Mouse (Mus musculus) common myeloid progenitor, adult 5-6 weeks (primary cell): ENCODE data around the gene Sync. TPM values are rescaled to one million over a fixed set of nuclear protein-coding genes. Genes with fewer than 3 reads are reported as not detected.

Source experiments
- ATAC-seq: replicated peaks from 2 replicates; pipeline ENCODE4 v1.8.0; 2016; ENCODE audit warnings: low read depth, mild to moderate bottlenecking, moderate TSS enrichment, inconsistent platforms; ENCODE audit not compliant: poor library complexity, severe bottlenecking
- total RNA-seq: library from RNA; stranded (forward); fragments of 200-1000, 187-1606 nt; gene quantifications from 2 replicates; pipeline ENCODE4 v1.2.3, GENCODE M21; 2017

The Sync gene
- total RNA-seq, 1 experiment from 2014 or later: not detected

DNA sequence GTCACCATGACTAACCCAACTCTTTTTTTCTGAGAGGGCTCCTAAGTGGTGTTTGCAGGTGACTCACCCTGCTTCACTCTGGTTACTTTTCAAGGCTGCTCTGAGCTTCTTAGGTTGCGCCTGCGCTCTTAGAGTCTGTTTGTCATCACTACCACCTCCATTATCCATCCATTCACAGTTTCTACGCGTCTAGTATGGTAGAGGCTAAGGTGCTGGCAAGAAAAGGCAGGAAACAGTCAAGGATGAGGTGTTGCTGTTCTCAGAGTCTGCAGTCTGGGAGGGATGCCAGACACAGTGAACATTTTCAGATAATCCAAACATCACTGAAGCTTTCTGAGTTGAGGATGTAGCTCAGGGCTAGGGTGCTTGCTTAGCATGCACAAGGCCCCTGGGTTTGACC is 10.3 kb downstream of the Sync start:
- ATAC-seq: no peak

DNA sequence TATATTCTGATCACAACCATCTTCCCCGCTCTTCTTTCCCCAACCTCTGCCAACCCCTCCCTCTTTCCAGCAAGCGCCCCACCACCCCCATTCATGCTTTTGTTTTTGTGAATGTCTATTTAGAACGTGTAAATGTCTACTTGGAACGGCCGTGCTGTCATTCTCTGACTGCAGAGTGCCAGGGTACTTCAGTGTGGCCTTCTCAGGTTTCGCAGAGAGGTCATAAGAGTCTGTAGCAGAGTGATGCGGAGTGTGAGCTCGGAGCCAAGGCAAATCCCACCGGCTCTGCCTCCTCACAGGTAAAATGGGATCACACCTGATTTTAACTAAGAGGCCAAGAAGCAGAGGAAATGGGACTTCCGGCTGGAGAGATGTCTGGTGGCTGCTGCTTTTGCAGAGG is 11.7 kb downstream of the Sync start:
- no peak for ATAC-seq

DNA sequence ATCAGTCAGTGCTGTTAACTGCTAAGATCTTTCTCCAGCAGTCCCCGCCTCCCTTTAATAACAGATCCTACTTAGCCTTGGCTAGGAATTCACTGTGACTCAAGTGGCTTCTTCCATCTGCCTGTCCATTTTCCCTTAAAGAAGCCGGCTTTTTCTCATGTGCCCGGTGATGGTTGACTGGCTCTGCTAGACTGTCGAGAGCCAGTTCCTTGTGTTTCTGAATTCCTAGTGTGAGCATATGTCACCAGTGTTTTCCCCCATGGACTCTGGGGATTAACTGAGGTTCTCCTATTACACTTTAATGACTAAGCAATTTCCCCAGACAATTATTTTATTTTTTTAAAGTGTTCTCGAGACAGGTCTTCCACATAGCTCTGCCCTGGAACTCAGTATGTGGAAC is 16.0 kb downstream of the Sync start:
- ATAC-seq: no peak

DNA sequence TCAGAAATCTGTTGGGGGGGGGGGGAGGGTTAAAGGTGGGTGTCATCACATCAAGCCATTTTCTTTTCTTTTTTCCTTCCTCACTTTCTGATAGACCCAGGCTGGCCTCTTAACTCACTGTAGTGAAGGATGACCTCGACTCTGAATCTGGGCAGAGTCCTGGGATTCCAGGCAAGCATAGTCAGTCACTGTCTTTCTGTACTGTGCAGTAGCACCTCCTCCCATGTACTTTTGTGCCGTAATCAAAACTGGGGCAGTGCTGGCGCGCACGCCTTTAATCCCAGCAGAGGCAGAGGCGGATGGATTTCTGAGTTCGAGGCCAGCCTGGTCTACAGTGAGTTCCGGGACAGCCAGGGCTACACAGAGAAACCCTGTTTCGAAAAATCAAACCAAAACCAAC is 16.4 kb downstream of the Sync start:
- no peak for ATAC-seq

DNA sequence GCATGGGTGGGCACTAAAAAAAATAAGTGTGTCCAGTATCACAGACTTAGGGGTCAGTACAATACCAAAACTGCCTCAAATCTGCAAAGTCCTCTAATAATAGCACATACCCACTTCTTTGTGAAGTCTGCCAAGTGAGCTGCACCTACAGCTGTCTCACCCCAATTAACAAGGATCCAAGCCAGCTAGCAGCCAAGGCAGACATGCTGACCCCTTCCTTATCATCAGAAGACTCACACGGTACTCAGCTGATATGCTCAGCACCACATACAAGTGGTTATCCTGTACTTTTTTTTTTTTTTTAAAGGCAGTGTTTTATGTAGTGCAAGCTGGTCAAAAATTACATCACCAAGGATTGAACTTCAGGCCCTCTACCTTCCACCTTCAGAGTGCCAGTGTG is 16.9 kb downstream of the Sync start:
- ATAC-seq: peak; percentile 39; the same call in 1 of the 2 replicates

DNA sequence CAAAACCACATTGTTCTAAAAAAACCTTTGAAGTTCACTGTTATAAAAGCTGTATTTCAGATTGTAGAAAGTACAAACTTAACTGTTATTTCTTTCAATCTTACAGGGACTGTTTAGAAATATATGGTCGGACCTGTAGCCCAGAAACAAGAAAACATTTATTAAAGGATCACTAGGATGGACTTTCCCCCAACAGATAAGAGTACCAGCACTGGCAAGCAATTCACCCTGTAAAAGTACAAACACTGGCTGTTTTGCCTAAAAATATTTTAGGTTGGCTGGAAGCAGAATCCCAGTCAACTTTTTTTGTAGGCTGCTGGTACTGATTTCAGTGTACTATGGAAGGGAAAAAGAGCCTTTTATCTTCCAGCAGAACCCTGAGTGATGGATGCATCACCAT is 20.5 kb downstream of the Sync start:
- no peak for ATAC-seq

DNA sequence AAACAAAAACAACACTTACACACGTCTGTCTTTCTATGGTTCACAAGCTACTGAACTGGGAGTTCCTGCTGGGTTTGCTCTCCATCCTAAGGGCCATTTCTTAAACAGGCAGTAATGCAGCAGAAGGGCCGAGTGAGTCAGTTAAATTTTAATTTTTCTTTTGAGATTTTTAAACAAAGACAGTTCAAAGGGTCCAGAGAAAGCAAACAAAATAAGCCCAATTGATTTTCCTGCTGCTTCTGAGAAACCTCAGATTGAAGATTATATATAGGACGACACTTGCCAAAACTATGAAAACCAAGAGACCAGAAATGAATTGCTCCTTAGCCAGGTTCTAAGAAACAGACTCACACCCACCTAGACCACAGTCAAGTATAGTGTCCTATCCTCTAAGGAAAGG is 26.5 kb downstream of the Sync start:
- ATAC-seq: no peak

DNA sequence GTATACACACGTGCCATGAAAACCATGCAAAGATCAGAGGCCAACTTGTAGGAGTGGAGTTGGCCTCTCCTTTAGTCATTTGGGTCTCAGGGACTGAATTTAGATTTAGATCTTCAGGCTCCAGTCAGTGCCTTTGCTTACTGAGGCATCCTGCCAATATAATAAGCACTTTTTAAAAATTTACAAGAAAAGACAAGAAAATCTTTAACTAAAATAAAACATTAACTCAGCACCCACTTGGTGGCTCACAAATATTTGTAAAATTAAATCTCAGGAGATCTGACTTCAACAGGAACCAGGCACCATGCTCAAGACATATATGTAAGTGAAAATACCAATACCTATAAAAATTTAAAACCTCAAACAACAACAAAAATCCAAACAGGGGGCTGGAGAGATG is 33.5 kb downstream of the Sync start:
- ATAC-seq: no peak

DNA sequence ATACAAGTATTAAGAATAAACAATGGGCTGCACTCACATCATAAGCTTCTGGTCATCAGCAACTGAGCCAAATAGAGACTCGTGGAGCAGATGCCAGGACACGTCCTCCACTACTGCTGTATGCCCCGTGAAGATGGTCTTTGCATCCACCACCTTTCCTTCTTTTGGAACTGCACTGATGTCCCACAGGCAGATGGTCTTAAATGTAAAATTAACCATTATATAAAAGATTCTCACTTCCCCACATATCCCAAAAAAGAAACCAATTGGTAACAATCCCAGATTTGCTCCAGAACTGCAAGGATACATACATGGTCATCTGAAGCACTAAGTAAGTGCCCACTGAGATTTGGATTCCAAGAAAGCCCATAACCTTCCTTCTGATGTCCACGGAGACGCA is 34.6 kb downstream of the Sync start:
- ATAC-seq: no peak

DNA sequence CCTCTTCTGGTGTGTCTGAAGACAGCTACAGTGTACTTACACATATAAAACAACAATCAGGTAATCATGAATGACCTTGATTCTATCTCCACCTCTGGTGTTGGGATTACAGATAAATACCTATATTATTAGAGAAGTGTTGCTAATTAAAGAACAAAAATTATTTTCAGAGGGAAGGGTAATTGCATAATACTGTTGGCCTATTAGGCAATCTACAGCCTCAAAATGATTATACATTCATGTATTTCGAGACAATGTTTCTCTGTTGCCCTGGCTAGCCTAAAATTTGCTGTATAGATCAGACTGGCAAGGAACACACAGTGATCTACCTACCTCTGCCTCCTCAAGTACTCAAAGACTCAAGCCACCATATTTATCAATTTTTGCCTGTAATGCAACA is 36.1 kb downstream of the Sync start:
- ATAC-seq: no peak

DNA sequence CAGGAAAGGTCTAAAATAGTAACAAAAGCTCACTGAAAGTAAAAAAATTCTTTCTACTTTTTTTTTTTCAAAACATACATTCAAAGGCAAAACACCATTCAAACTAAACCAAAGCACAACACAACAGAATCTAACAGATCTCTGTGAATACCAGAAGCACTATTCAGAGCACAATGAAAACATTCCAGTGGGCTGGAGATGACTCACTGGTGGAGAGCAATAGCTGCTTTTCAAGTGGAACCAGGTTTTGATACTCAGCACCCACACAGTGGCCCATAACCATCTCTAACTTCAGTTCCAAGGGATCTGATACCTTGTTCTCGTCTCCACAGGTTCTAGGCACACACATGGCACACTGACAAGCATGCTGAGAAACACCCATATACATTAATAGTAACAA is 37.3 kb downstream of the Sync start:
- ATAC-seq: no peak

DNA sequence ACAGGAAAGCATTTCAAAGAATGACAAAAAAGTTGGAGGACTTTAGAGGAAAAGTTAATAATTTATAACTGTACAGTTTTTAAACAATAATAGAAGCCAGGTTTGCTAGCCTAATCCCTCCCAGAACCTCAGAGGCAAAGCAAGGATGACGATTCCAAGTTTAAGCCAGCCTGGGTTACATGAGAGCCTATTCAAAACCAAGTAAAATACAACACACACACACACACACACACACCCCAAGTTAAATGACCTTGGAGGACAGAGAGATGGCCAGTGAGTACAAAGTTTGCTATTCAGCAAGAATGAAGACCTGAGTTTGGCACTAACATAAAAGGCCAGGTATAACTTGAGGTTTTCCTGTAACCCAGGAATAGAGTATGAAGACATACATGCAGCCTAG is 38.8 kb downstream of the Sync start:
- ATAC-seq: no peak

DNA sequence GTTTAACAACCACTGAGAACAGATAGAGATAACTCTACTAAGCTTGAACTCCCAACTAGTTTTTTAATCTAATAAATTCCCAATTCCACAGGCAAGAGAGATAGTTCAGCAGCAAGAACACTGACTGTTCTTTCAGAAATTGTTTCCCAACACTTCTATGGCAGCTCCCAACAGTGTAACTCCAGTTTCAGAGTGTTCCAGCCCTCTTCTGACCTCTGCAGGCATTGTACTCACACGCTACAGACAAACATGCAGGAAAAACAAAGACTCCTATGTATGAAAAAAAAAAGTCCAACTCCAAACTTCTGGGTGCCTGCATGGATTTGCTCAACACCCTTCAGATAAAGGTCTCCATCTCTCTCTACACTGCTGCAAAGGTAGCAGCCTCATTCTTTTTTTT is 45.4 kb downstream of the Sync start:
- ATAC-seq: no peak

DNA sequence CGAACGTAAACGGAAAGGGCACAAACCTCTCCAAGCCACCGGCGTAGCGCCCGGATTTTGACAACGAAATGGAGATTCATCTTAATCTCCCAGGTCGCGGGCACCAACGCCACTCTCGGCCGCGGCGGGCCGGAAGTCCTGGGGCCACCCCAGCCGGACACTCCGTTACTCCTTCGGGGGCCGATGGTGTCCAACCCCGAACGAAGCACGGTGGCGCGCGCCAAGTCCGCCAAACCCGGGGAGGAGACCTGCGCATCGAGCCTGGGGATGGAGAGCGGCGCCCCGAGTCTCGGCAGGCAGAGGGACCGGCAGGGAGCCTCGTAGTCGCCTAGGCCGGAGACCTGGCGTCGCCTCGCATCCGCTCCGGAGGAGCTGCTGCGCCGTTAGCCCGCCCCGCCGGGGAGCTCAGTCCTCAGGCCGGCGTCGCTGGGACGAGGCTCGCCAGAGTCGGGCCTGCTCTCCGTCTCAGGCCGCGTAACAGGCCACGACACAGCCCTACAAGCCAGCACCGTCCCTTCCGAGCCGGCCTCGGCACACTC is 47.3 kb downstream of the Sync start:
- peak; percentile 3; the same call in 1 of the 2 replicates for ATAC-seq

DNA sequence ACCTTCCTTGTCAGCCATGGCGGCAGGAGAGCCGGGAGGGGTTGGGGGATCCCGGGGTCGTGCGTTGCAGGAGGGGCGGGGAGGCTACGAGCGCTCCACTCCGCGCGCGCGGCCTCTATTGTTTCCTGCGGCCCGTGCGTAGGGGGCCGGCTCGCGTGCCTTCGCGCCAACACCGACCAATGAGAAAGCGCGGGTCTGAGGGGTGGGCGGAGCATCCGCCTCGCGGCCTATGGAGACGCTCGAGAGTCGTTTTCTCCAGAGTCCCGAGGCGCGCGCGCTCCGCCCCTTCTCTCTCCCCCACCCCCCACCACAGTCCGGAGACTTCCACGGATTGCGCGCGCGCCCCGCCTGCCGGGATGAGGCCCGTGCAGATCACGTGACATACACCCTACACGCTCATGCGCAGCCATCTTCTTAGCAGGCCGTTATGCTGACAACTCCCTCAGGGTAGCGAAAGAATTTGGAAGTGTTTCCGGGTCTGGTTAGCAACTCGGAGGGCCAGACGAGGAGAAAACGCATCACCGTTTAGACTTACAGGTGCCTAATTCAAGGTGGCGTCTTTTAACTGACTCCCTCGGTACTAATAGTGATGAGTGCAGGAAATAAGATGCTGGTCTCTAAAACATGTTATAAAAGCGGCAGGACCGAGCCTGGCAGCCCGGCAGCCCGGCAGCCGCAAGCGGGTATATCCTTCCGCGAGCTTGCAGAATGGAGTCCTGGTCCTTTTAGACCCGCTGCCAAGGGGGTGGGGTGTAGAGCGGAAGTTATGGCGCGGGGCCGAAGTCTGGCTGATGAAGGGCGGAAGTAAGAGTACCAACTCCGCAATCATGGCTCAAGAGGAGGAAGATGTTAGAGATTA is 48.0 kb downstream of the Sync start, which contains the start of the genes Rbbp4 and Zbtb8os:
Gene Rbbp4 (minus strand): TSS at position 155 of the 859 bp plus-strand sequence.
Gene Zbtb8os (plus strand): TSS at position 480 of the 859 bp plus-strand sequence.
- peak; percentile 82 for ATAC-seq

DNA sequence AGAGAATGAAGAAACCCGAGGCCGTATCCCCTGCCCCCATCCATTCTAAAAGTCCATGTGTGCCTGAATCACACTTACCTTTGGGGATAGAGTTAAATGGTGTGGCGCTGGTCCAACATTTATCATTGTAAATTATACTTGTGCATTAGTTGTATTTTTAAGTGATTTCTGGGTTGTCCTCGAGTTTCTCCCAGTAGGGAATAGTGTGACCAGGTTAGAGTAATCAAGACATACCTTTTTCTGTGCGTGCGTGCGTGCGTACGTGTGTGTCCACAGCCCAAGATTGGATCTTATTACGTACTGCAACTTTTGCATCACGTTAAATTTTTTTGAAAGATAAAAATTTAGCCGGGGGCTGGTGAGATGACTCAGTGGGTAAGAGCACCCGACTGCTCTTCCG is 48.9 kb downstream of the Sync start:
- no peak for ATAC-seq

DNA sequence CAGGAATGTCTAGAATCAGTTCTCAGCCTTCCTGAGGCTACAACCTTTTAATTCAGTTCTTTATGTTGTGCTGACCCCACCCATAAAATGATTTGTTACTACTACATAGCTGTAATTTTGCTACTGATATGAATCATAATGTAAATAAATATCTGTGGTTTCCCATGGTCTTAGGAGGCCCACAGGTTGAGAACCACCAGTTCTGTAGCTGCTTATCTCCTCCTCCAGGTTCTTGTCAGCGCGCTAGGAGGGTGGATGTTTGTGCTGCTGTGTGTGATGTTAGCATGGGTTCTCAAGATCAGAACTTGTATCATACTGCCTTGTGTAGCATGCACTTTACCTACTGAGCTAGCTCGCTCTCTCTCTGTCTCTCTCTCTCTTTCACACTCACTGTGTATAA is 52.3 kb downstream of the Sync start:
- no peak for ATAC-seq

DNA sequence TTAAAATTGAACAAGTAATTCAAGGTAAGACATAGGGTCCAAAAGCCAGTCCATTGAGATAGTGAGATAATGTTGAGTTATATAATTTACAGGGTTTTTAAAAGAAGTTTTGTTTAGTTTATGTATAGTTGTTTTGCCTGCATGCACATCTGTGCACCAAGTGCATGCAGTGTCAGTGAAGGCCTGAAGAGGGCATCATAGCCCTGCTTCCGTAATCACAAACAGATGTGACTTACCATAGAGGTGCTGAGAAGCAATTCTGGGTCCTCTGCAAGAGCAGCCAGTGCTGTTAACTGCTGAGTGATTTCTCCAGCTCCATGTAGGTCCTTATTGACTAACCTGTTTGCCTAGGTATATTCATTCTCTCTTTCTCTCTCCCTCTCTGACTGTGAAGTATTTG is 54.5 kb downstream of the Sync start:
- no peak for ATAC-seq

DNA sequence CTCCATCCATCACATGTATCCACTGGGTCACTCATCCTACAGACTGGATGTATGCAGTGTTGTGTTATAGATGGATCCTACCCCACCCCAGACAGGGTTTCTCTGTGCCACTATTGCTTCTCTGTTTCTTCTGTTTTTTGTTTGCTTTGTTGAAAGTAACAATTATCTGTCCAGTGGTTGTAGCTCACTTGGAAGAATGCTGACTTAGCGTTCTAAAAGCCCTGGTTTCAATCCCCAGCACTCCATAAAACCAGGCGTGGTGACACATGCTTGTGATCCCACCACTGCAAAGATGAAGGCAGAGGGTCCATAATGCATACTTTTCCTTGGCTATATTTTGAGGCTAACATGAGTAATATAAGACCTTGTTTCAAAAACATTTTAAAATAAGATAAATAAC is 55.3 kb downstream of the Sync start:
- no peak for ATAC-seq

DNA sequence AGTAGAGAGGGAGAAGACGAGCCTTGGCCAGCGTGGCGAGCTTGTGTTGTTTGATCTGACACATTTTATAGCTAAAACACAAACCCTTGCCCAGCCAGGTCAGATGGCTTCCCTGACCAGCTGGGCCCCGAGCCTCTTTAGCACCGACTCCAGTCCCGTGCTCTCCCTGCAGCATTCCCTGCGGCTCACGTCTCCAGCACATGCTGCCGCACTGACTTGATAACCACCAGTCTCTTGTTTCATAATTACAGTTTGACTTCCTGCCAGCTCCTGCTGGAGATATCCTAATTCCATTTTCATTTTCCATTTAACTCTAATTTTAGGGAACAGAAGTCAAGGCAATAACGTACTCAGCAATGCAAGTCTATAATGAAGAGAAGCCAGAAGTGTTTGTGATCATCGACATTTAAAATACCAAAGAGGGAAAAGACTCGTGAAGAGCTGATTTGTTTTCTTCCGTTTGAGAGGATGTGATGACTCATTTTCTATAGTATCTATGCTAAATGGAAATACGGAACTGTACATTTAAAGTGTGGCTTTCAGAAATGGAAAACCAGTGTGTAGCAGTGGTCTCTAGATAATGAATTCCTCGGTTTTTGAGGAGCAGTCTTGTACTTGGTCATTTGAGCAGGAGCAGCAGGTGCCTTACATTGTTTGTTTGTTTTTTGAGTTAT is 59.2 kb downstream of the Sync start:
- no peak for ATAC-seq

DNA sequence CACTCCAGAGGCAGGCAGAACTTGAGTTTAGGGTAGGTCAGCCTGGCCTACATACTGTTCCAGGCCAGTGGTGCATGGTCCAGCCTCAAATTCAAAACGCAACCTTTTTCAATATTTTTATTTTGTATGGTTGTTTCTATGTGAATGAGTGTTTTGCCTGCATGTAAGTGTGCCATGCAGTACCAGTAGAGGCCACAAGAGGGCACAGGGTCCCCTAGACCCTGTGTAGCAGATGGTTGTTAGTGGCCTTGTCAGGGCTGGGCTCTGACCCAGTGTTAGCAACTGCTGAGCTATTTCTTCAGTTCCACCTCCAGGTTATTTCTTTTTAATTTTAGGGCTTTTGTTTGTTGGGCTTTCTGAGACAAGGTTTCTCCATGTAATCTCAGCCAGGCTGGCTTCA is 63.2 kb downstream of the Sync start:
- ATAC-seq: peak; percentile 92
